Mouse (Mus musculus): ENCODE results near the gene Serinc3.
"Not testable (repeated sequence)": the region's sequence is repeated elsewhere in the genome, so short reads cannot be mapped to it uniquely, and the experiment has no call there.

- TF ChIP-seq CTCF (conservative IDR thresholded peaks at IDR 0.05 in 1 of 2, IDR thresholded peaks at IDR 0.05 in 1 of 2; ENCODE audit: low read depth in 2 of 2, low read length in 2 of 2); MAFK (IDR thresholded peaks at IDR 0.05; ENCODE audit: insufficient replicate concordance, low read length); ZNF384 (IDR thresholded peaks at IDR 0.05; ENCODE audit: low read depth, low read length); MAX (IDR thresholded peaks at IDR 0.05; ENCODE audit: low read length); POLR2A (IDR thresholded peaks at IDR 0.05; ENCODE audit: low read depth, low read length); CHD1 (IDR thresholded peaks at IDR 0.05; ENCODE audit: low read depth, low read length); EP300 (IDR thresholded peaks at IDR 0.05; ENCODE audit: low read length); SMC3 (IDR thresholded peaks at IDR 0.05; ENCODE audit: low read depth, low read length); RAD21 (IDR thresholded peaks at IDR 0.05; ENCODE audit: low read depth, low read length); MXI1 (IDR thresholded peaks at IDR 0.05; ENCODE audit: low read depth, low read length); CHD2 (IDR thresholded peaks at IDR 0.05; ENCODE audit: low read length): not testable (repeated sequence)
Measured at GRCm38 (mm10) chr2:163655699-163656098, 10.8 kb upstream of the Serinc3 start.

Measured in CH12.LX (cell line).